Mouse (Mus musculus): ENCODE measurements around the gene Camkmt.

Camkmt gene

GRCm38 (mm10) chr17:85171951-85172350 is 81.6 kb downstream of the Camkmt start:
- DNase-seq, result no peak

GRCm38 (mm10) chr17:85177231-85177630 is 86.9 kb downstream of the Camkmt start:
- no peak for DNase-seq

GRCm38 (mm10) chr17:85180471-85181060 is 90.2 kb downstream of the Camkmt start:
- DNase-seq, result no peak

GRCm38 (mm10) chr17:85189227-85190127 is 99.1 kb downstream of the Camkmt start:
- peak; percentile 94 for DNase-seq

GRCm38 (mm10) chr17:85190128-85190435 is 99.7 kb downstream of the Camkmt start:
- DNase-seq, result peak; percentile 72

- DNase-seq, result no peak
Measured at GRCm38 (mm10) chr17:85193294-85193693, 102.9 kb downstream of the Camkmt start.

- peak; percentile 34 for DNase-seq
Measured at GRCm38 (mm10) chr17:85198781-85199180, 108.4 kb downstream of the Camkmt start.

- DNase-seq, result peak; percentile 55
Measured at GRCm38 (mm10) chr17:85199321-85199720, 109.0 kb downstream of the Camkmt start.

GRCm38 (mm10) chr17:85218054-85218453 is 127.7 kb downstream of the Camkmt start:
- no peak for DNase-seq

GRCm38 (mm10) chr17:85242109-85242508 is 151.8 kb downstream of the Camkmt start:
- no peak for DNase-seq

GRCm38 (mm10) chr17:85248962-85249361 is 158.6 kb downstream of the Camkmt start:
- DNase-seq, result no peak

GRCm38 (mm10) chr17:85249744-85250143 is 159.4 kb downstream of the Camkmt start:
- no peak for DNase-seq

GRCm38 (mm10) chr17:85256930-85257329 is 166.6 kb downstream of the Camkmt start:
- no peak for DNase-seq

GRCm38 (mm10) chr17:85257348-85257747 is 167.0 kb downstream of the Camkmt start:
- DNase-seq, result no peak

GRCm38 (mm10) chr17:85258703-85259341 is 168.5 kb downstream of the Camkmt start:
- no peak for DNase-seq

GRCm38 (mm10) chr17:85266831-85267422 is 176.6 kb downstream of the Camkmt start:
- no peak for DNase-seq

GRCm38 (mm10) chr17:85271466-85272175 is 181.3 kb downstream of the Camkmt start:
- no peak for DNase-seq

- no peak for DNase-seq
Measured at GRCm38 (mm10) chr17:85279720-85280119, 189.4 kb downstream of the Camkmt start.

- no peak for DNase-seq
Measured at GRCm38 (mm10) chr17:85282447-85282846, 192.1 kb downstream of the Camkmt start.

- DNase-seq, result no peak
Measured at GRCm38 (mm10) chr17:85291154-85291553, 200.8 kb downstream of the Camkmt start.

GRCm38 (mm10) chr17:85291601-85292000 is 201.2 kb downstream of the Camkmt start:
- DNase-seq, result no peak

GRCm38 (mm10) chr17:85292276-85292675 is 201.9 kb downstream of the Camkmt start:
- no peak for DNase-seq

GRCm38 (mm10) chr17:85303686-85304085 is 213.3 kb downstream of the Camkmt start:
- no peak for DNase-seq
